Mouse (Mus musculus) embryonic facial prominence, embryonic 11.5 days (tissue): ENCODE data around the gene Gm12790. TPM values are rescaled to one million over a fixed set of nuclear protein-coding genes. Genes with fewer than 3 reads are reported as not detected.
"Not testable (repeated sequence)": the region's sequence is repeated elsewhere in the genome, so short reads cannot be mapped to it uniquely, and the experiment has no call there.

Experiments used
- ATAC-seq: fragments of 200-750 bp; cut with Nextera tagmentation; replicated peaks from 2 replicates; pipeline ENCODE4 v1.8.0; 2017; ENCODE audit warnings: low read depth; ENCODE audit not compliant: insufficient number of reproducible peaks, low FRiP score, low TSS enrichment
- DNase-seq: peaks from one replicate; pipeline ENCODE4 v3.0.0-alpha.2; 2015; ENCODE audit warnings: low spot score
- H3K27ac ChIP-seq: fragments of 300-500 bp; sonication (generic); replicated peaks from 2 replicates; pipeline ENCODE4 v1.5.1; 2014; ENCODE audit warnings: mild to moderate bottlenecking, low read depth, low read length, control low read depth
- H3K27me3 ChIP-seq: fragments of 300-500 bp; sonication (generic); 2 replicates; pipeline ENCODE4 v1.6.1; 2014; ENCODE audit warnings: mild to moderate bottlenecking, low read length, moderate library complexity, mixed read lengths; ENCODE audit not compliant: control insufficient read depth, insufficient read depth
- H3K36me3 ChIP-seq: fragments of 300-500 bp; sonication (generic); replicated peaks from 2 replicates; pipeline ENCODE4 v1.6.1; 2014; ENCODE audit warnings: low read depth, mild to moderate bottlenecking, low read length, moderate library complexity, mixed read lengths; ENCODE audit not compliant: control insufficient read depth, insufficient read depth
- H3K4me1 ChIP-seq: fragments of 300-500 bp; sonication (generic); 2 replicates; pipeline ENCODE4 v1.6.1; 2014; ENCODE audit warnings: low read length, mixed read lengths; ENCODE audit not compliant: control insufficient read depth, insufficient read depth
- H3K4me2 ChIP-seq: fragments of 300-500 bp; sonication (generic); 2 replicates; pipeline ENCODE4 v1.6.1; 2014; ENCODE audit warnings: low read depth, mild to moderate bottlenecking, control low read depth, low read length, moderate library complexity
- H3K4me3 ChIP-seq: fragments of 300-500 bp; sonication (generic); 2 replicates; pipeline ENCODE4 v1.5.1; 2014; ENCODE audit warnings: low read depth, low read length, control low read depth
- H3K9ac ChIP-seq: fragments of 300-500 bp; sonication (generic); replicated peaks from 2 replicates; pipeline ENCODE4 v1.6.1; 2014; ENCODE audit warnings: mild to moderate bottlenecking, control low read depth, low read length
- H3K9me3 ChIP-seq: fragments of 300-500 bp; sonication (generic); replicated peaks from 2 replicates; pipeline ENCODE4 v1.6.1; 2016; ENCODE audit warnings: mild to moderate bottlenecking, low read length, inconsistent platforms, mixed read lengths; ENCODE audit not compliant: control insufficient read depth
- WGBS: fragments of 180-500 bp; shearing (Covaris S2); extraction: QIAGEN DNeasy Blood & Tissue Kit; methylation state at CpG from one replicate; pipeline ENCODE4 v1.1.7; 2014; 5-methylcytosine and 5-hydroxymethylcytosine counted together
- polyA plus RNA-seq: library from polyadenylated mRNA; unstranded; fragments of >200 nt; fragmentation: Nextera tagmentation; extraction: Ambion mirVana; gene quantifications from 2 replicates; pipeline ENCODE4 v1.2.1, GENCODE M21; 2014

Gene Gm12790
- polyA plus RNA-seq, result not detected in 2 replicates

GRCm38 (mm10) chr4:101980949-101981348, at the start of gene Gm12790:
Gene Gm12790, minus strand, starts transcription at chr4:101981049.
- not testable (repeated sequence) for H3K27me3 ChIP-seq, H3K9ac ChIP-seq, H3K4me3 ChIP-seq, H3K36me3 ChIP-seq, H3K4me2 ChIP-seq, DNase-seq, H3K27ac ChIP-seq, ATAC-seq, H3K4me1 ChIP-seq, H3K9me3 ChIP-seq
- 100% methylated on average over 1 of the region's 5 CpGs for WGBS

GRCm38 (mm10) chr4:102026619-102027018, 45.8 kb upstream of the Gm12790 start:
- Histone ChIP-seq H3K27ac (no peak overlapping the region), H3K4me2 (no peak overlapping the region), H3K36me3 (no peaks in the 10 kb centered on the region), H3K27me3 (no peaks in the 10 kb centered on the region), H3K9ac (no peak overlapping the region), H3K4me1 (no peaks in the 10 kb centered on the region), H3K9me3 (no peaks in the 10 kb centered on the region), H3K4me3 (no peak overlapping the region)
- no peak for ATAC-seq
- no peak for DNase-seq
- WGBS, result 83% methylated on average over 6 of the region's 6 CpGs

- Histone ChIP-seq H3K9ac (no peak overlapping the region), H3K4me1 (no peaks in the 10 kb centered on the region), H3K4me3 (no peak overlapping the region), H3K27ac (no peak overlapping the region), H3K4me2 (no peak overlapping the region), H3K36me3 (no peaks in the 10 kb centered on the region), H3K27me3 (no peaks in the 10 kb centered on the region), H3K9me3 (no peaks in the 10 kb centered on the region)
- DNase-seq, result peak; percentile 85
- 0 out of 2 replicates have a peak, but pooled peaks have one; percentile 44 for ATAC-seq
- 42% methylated on average over 15 of the region's 15 CpGs for WGBS
Observed at GRCm38 (mm10) chr4:101998267-101998922, 17.5 kb upstream of the Gm12790 start.

GRCm38 (mm10) chr4:101997426-101997825, 16.6 kb upstream of the Gm12790 start:
- Histone ChIP-seq H3K4me2 (no peak overlapping the region), H3K4me3 (no peak overlapping the region), H3K36me3 (no peaks in the 10 kb centered on the region), H3K4me1 (no peaks in the 10 kb centered on the region), H3K9me3 (no peaks in the 10 kb centered on the region), H3K27me3 (no peaks in the 10 kb centered on the region), H3K9ac (no peak overlapping the region), H3K27ac (no peak overlapping the region)
- no peak for DNase-seq
- ATAC-seq, result no peak
- 91% methylated on average over 5 of the region's 5 CpGs for WGBS

- H3K4me3 ChIP-seq, H3K9me3 ChIP-seq, H3K9ac ChIP-seq, DNase-seq, H3K4me2 ChIP-seq, ATAC-seq, H3K4me1 ChIP-seq, H3K36me3 ChIP-seq, H3K27ac ChIP-seq, H3K27me3 ChIP-seq: not testable (repeated sequence)
- WGBS, result 77% methylated on average over 2 of the region's 2 CpGs
Observed at GRCm38 (mm10) chr4:101986326-101986725, 5.5 kb upstream of the Gm12790 start, which contains the start of gene Gm12789. Gene Gm12789, plus strand, starts transcription at chr4:101986626.

GRCm38 (mm10) chr4:101985678-101986077, 4.8 kb upstream of the Gm12790 start:
- no peak overlapping the region for H3K27ac ChIP-seq
- H3K27me3 ChIP-seq, result no peaks in the 10 kb centered on the region
- H3K4me3 ChIP-seq, result no peak overlapping the region
- no peak for DNase-seq
- H3K4me2 ChIP-seq, result no peak overlapping the region
- H3K36me3 ChIP-seq, result no peaks in the 10 kb centered on the region
- no peaks in the 10 kb centered on the region for H3K9me3 ChIP-seq
- H3K4me1 ChIP-seq, result no peaks in the 10 kb centered on the region
- no peak overlapping the region for H3K9ac ChIP-seq
- WGBS, result 92% methylated on average over 5 of the region's 5 CpGs
- ATAC-seq, result no peak

- ATAC-seq, H3K27ac ChIP-seq, H3K27me3 ChIP-seq, H3K9me3 ChIP-seq, H3K4me3 ChIP-seq, H3K4me1 ChIP-seq, H3K4me2 ChIP-seq, DNase-seq, H3K36me3 ChIP-seq, H3K9ac ChIP-seq: not testable (repeated sequence)
- 56% methylated on average over 1 of the region's 2 CpGs for WGBS
Observed at GRCm38 (mm10) chr4:101940107-101940506, 40.7 kb downstream of the Gm12790 start, which contains the start of gene Gm12794. Gene Gm12794, plus strand, starts transcription at chr4:101940407.
